Mouse (Mus musculus) natural killer cell, adult 2 months (primary cell): ENCODE data around the gene Rgs12.

Experiments
- DNase-seq, 2 experiments: peaks; one replicate each; pipeline ENCODE4 v3.0.0; 2022; ENCODE audit warnings: low spot score in 2 of 2

Gene Rgs12

GRCm38 (mm10) chr5:34981734-34982133 is 32.5 kb downstream of the Rgs12 start:
- DNase-seq: no peak

- no peak for DNase-seq
Measured at GRCm38 (mm10) chr5:34984933-34985332, 35.7 kb downstream of the Rgs12 start.

GRCm38 (mm10) chr5:34985867-34986266 is 36.6 kb downstream of the Rgs12 start:
- peak; percentile 49 to 69 for DNase-seq

GRCm38 (mm10) chr5:34987396-34987795 is 38.2 kb downstream of the Rgs12 start:
- no peak for DNase-seq

- DNase-seq: no peak
Measured at GRCm38 (mm10) chr5:34988690-34989089, 39.4 kb downstream of the Rgs12 start.

- DNase-seq: no peak
Measured at GRCm38 (mm10) chr5:34989321-34989772, 40.1 kb downstream of the Rgs12 start.

GRCm38 (mm10) chr5:34998754-34999153 is 49.5 kb downstream of the Rgs12 start:
- no peak for DNase-seq

- no peak for DNase-seq
Measured at GRCm38 (mm10) chr5:34999281-34999680, 50.0 kb downstream of the Rgs12 start.

GRCm38 (mm10) chr5:35000323-35000722 is 51.1 kb downstream of the Rgs12 start:
- no peak for DNase-seq

- no peak for DNase-seq
Measured at GRCm38 (mm10) chr5:35001144-35001543, 51.9 kb downstream of the Rgs12 start.

GRCm38 (mm10) chr5:35003611-35004162 is 54.4 kb downstream of the Rgs12 start:
- no peak for DNase-seq

- no peak for DNase-seq
Measured at GRCm38 (mm10) chr5:35004769-35005168, 55.5 kb downstream of the Rgs12 start.

- no peak for DNase-seq
Measured at GRCm38 (mm10) chr5:35005659-35006058, 56.4 kb downstream of the Rgs12 start.

GRCm38 (mm10) chr5:35006599-35006998 is 57.4 kb downstream of the Rgs12 start:
- no peak for DNase-seq

- DNase-seq: no peak
Measured at GRCm38 (mm10) chr5:35009163-35009562, 59.9 kb downstream of the Rgs12 start.

GRCm38 (mm10) chr5:35010656-35011055 is 61.4 kb downstream of the Rgs12 start:
- no peak for DNase-seq

GRCm38 (mm10) chr5:35011156-35011923 is 62.1 kb downstream of the Rgs12 start:
- no peak for DNase-seq

- DNase-seq: no peak
Measured at GRCm38 (mm10) chr5:35014036-35014435, 64.8 kb downstream of the Rgs12 start.

GRCm38 (mm10) chr5:35019673-35020300 is 70.5 kb downstream of the Rgs12 start:
- DNase-seq: no peak

GRCm38 (mm10) chr5:35020410-35021241 is 71.4 kb downstream of the Rgs12 start:
- no peak for DNase-seq

- no peak for DNase-seq
Measured at GRCm38 (mm10) chr5:35024975-35025374, 75.7 kb downstream of the Rgs12 start.

- no peak for DNase-seq
Measured at GRCm38 (mm10) chr5:35029303-35029702, 80.1 kb downstream of the Rgs12 start.
